Mouse (Mus musculus) liver, adult 2 months (tissue): ENCODE data around the gene Banp.

Experiments used
- CTCF ChIP-seq: fragments of 200-500 bp; IDR thresholded peaks from 2 replicates; pipeline ENCODE4 v1.5.1; 2011; ENCODE audit warnings: low read depth, low read length, control low read depth
- POLR2A ChIP-seq: fragments of 200-500 bp; IDR thresholded peaks from 2 replicates; pipeline ENCODE4 v1.6.1; 2011; ENCODE audit warnings: low read length, control low read depth; ENCODE audit not compliant: insufficient read depth; ENCODE audit errors: extremely low read depth

DNA sequence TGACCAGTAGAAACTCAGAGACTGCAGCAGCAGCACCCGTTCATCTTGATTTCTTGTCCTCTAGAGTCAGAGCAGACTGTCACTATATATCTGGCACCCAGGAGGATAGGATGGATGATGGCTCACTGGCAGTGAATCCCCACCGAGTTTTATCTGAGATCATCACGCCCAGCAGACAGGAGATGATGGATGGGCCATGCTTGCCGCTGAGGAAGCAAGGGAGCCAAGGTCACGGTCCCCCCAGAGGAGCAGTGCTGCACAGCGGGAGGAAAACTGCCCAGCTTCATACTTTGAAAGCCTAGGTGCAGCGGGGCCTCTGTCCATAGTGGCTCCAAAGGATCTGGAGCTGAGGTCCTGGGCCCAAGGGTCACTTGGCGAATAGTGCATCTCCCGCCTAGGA lies 83.2 kb downstream of the Banp start:
- TF ChIP-seq CTCF (no peak), POLR2A (no peak)
